Mouse (Mus musculus): ENCODE data around the gene Hs6st3. TPM values are rescaled to one million over a fixed set of nuclear protein-coding genes. Genes with fewer than 3 reads are reported as not detected.

Gene Hs6st3
- polyA plus RNA-seq, 1 experiment: 0.08 TPM

DNA sequence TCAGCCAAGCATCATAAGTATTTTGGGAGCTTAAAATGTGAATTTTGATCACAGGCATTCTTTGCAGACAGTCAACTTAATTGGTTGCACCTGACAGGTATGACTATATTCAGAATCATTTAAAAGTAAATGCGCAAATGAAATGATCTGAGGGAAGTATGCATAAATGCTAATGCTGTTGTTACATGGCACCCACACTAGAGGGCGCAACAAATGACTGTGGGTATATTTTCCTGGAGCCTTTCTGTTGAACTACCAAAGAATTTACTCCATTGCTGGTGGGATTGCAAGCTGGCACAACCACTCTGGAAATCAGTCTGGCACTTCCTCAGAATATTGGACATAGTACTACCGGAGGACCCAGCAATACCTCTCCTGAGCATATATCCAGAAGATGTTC lies 145.8 kb downstream of the Hs6st3 start:
- Histone ChIP-seq H3K36me3 (ENCODE audit: control insufficient read depth, insufficient read depth, low read length) (no peaks in the 10 kb centered on the region), H3K4me1 (ENCODE audit: control insufficient read depth, insufficient read depth, low read length) (no peaks in the 10 kb centered on the region), H3K27ac (ENCODE audit: insufficient read depth, low read depth, low read length) (no peak overlapping the region), H3K27me3 (replicated peaks; ENCODE audit: control insufficient read depth, insufficient read depth, low read length) (no peaks in the 10 kb centered on the region), H3K4me3 (ENCODE audit: insufficient read depth, low read depth, low read length) (no peak overlapping the region)
- no peak for DNase-seq
- TF ChIP-seq CTCF (conservative IDR thresholded peaks at IDR 0.05; ENCODE audit: insufficient read depth, insufficient read length, low read depth, low read length) (no peak), POLR2A (IDR thresholded peaks at IDR 0.05; ENCODE audit: low read depth, low read length) (no peak)
- 88% methylated on average over 3 of the region's 3 CpGs for WGBS

GRCm38 (mm10) chr14:119289668-119290067 lies 151.5 kb downstream of the Hs6st3 start:
- no peak for TF ChIP-seq CTCF (conservative IDR thresholded peaks at IDR 0.05; ENCODE audit: insufficient read depth, insufficient read length, low read depth, low read length)
- no peak for TF ChIP-seq POLR2A (IDR thresholded peaks at IDR 0.05; ENCODE audit: low read depth, low read length)
- no peak for DNase-seq
- Histone ChIP-seq H3K27me3 (replicated peaks; ENCODE audit: control insufficient read depth, insufficient read depth, low read length) (no peaks in the 10 kb centered on the region), H3K36me3 (ENCODE audit: control insufficient read depth, insufficient read depth, low read length) (no peaks in the 10 kb centered on the region), H3K27ac (ENCODE audit: insufficient read depth, low read depth, low read length) (no peak overlapping the region), H3K4me1 (ENCODE audit: control insufficient read depth, insufficient read depth, low read length) (no peaks in the 10 kb centered on the region), H3K4me3 (ENCODE audit: insufficient read depth, low read depth, low read length) (no peak overlapping the region)
- WGBS: 38% methylated on average over 1 of the region's 1 CpGs

GRCm38 (mm10) chr14:119294071-119294470 lies 155.9 kb downstream of the Hs6st3 start:
- no peak for TF ChIP-seq POLR2A (IDR thresholded peaks at IDR 0.05; ENCODE audit: low read depth, low read length)
- no peak for TF ChIP-seq CTCF (conservative IDR thresholded peaks at IDR 0.05; ENCODE audit: insufficient read depth, insufficient read length, low read depth, low read length)
- Histone ChIP-seq H3K4me1 (ENCODE audit: control insufficient read depth, insufficient read depth, low read length) (no peaks in the 10 kb centered on the region), H3K27me3 (replicated peaks; ENCODE audit: control insufficient read depth, insufficient read depth, low read length) (no peaks in the 10 kb centered on the region), H3K27ac (ENCODE audit: insufficient read depth, low read depth, low read length) (no peak overlapping the region), H3K36me3 (ENCODE audit: control insufficient read depth, insufficient read depth, low read length) (no peaks in the 10 kb centered on the region), H3K4me3 (ENCODE audit: insufficient read depth, low read depth, low read length) (no peak overlapping the region)
- DNase-seq: no peak
- WGBS: 86% methylated on average over 6 of the region's 6 CpGs

DNA sequence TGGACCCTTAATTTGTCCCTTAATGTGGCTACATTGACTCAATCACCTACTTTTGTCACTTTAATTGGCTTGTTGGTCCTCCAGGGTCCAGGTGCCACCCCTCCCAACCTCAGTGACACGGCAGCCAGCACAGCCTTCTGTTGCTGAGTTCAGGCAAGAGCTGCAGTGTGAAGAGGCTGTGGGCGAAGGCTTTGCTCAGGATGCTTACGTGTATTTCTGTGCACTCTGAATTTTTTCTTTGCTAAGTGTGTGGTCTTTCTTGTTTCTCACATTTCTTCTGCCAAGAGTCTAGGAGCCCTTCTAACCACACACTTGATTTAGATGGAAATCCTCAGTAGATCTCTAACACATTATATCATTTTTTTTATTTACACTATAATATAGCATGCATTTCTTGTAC lies 168.3 kb downstream of the Hs6st3 start:
- Histone ChIP-seq H3K27ac (ENCODE audit: insufficient read depth, low read depth, low read length) (no peak overlapping the region), H3K4me1 (ENCODE audit: control insufficient read depth, insufficient read depth, low read length) (no peaks in the 10 kb centered on the region), H3K36me3 (ENCODE audit: control insufficient read depth, insufficient read depth, low read length) (no peaks in the 10 kb centered on the region), H3K4me3 (ENCODE audit: insufficient read depth, low read depth, low read length) (no peak overlapping the region), H3K27me3 (replicated peaks; ENCODE audit: control insufficient read depth, insufficient read depth, low read length) (no peaks in the 10 kb centered on the region)
- no peak for DNase-seq
- 74% methylated on average over 3 of the region's 3 CpGs for WGBS
- TF ChIP-seq POLR2A (IDR thresholded peaks at IDR 0.05; ENCODE audit: low read depth, low read length): no peak
- TF ChIP-seq CTCF (conservative IDR thresholded peaks at IDR 0.05; ENCODE audit: insufficient read depth, insufficient read length, low read depth, low read length): no peak

DNA sequence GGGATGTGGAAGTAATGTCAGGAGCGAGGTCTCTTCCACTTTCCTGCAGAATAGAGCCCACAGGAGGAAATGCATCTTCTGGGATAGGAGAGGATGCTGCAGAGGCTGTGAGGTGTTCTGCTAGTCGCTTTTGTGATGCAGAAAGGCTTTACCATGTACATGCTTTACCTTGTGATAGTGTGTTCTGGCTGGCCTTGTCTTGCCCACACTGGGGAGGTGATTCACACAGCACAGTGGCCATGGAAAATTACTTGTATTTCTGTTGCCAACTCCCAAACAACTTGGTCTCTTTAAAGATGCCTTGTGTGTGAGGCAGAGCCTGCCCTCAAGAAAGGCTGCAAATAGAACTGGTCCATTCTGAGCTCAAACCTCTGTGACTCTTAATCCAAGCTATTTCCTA lies 180.2 kb downstream of the Hs6st3 start:
- DNase-seq: no peak
- H3K4me1 ChIP-seq (ENCODE audit: control insufficient read depth, insufficient read depth, low read length): no peaks in the 10 kb centered on the region
- TF ChIP-seq POLR2A (IDR thresholded peaks at IDR 0.05; ENCODE audit: low read depth, low read length) (no peak), CTCF (conservative IDR thresholded peaks at IDR 0.05; ENCODE audit: insufficient read depth, insufficient read length, low read depth, low read length) (no peak)
- no peaks in the 10 kb centered on the region for H3K27me3 ChIP-seq (replicated peaks; ENCODE audit: control insufficient read depth, insufficient read depth, low read length)
- 91% methylated on average over 2 of the region's 2 CpGs for WGBS
- no peak overlapping the region for H3K27ac ChIP-seq (ENCODE audit: insufficient read depth, low read depth, low read length)
- H3K36me3 ChIP-seq (ENCODE audit: control insufficient read depth, insufficient read depth, low read length): no peaks in the 10 kb centered on the region
- no peak overlapping the region for H3K4me3 ChIP-seq (ENCODE audit: insufficient read depth, low read depth, low read length)

GRCm38 (mm10) chr14:119347236-119347635 lies 209.1 kb downstream of the Hs6st3 start:
- Histone ChIP-seq H3K27ac (ENCODE audit: insufficient read depth, low read depth, low read length) (no peak overlapping the region), H3K4me3 (ENCODE audit: insufficient read depth, low read depth, low read length) (no peak overlapping the region), H3K27me3 (replicated peaks; ENCODE audit: control insufficient read depth, insufficient read depth, low read length) (no peaks in the 10 kb centered on the region), H3K4me1 (ENCODE audit: control insufficient read depth, insufficient read depth, low read length) (no peaks in the 10 kb centered on the region), H3K36me3 (ENCODE audit: control insufficient read depth, insufficient read depth, low read length) (no peaks in the 10 kb centered on the region)
- WGBS: 76% methylated on average over 11 of the region's 11 CpGs
- no peak for DNase-seq
- TF ChIP-seq CTCF (conservative IDR thresholded peaks at IDR 0.05; ENCODE audit: insufficient read depth, insufficient read length, low read depth, low read length) (no peak), POLR2A (IDR thresholded peaks at IDR 0.05; ENCODE audit: low read depth, low read length) (no peak)

GRCm38 (mm10) chr14:119361414-119361813 lies 223.3 kb downstream of the Hs6st3 start:
- Histone ChIP-seq H3K36me3 (ENCODE audit: control insufficient read depth, insufficient read depth, low read length) (no peaks in the 10 kb centered on the region), H3K27me3 (replicated peaks; ENCODE audit: control insufficient read depth, insufficient read depth, low read length) (no peaks in the 10 kb centered on the region), H3K27ac (ENCODE audit: insufficient read depth, low read depth, low read length) (no peak overlapping the region), H3K4me3 (ENCODE audit: insufficient read depth, low read depth, low read length) (no peak overlapping the region), H3K4me1 (ENCODE audit: control insufficient read depth, insufficient read depth, low read length) (no peaks in the 10 kb centered on the region)
- no peak for TF ChIP-seq POLR2A (IDR thresholded peaks at IDR 0.05; ENCODE audit: low read depth, low read length)
- TF ChIP-seq CTCF (conservative IDR thresholded peaks at IDR 0.05; ENCODE audit: insufficient read depth, insufficient read length, low read depth, low read length): no peak
- DNase-seq: no peak
- WGBS: 91% methylated on average over 4 of the region's 4 CpGs

Measured in kidney, adult 2 months (tissue).